Mouse (Mus musculus): ENCODE data around the gene Kif26a.

- TF ChIP-seq CTCF (IDR thresholded peaks at IDR 0.05; ENCODE audit: low read depth) (no peak), EP300 (IDR thresholded peaks at IDR 0.05; ENCODE audit: low read depth) (no peak)
Measured at GRCm38 (mm10) chr12:112217681-112218080, 71.7 kb downstream of the Kif26a start.
